Mouse (Mus musculus) lung, postnatal 0 days (tissue): ENCODE results near the gene Olfr159. TPM values are rescaled to one million over a fixed set of nuclear protein-coding genes. Genes with fewer than 3 reads are reported as not detected.
"Not testable (repeated sequence)": the region's sequence is repeated elsewhere in the genome, so short reads cannot be mapped to it uniquely, and the experiment has no call there.

Source experiments
- ATAC-seq: fragments of 200-750 bp; cut with Nextera tagmentation; 2 replicates; pipeline ENCODE4 v1.8.0; 2017; ENCODE audit warnings: moderate library complexity
- DNase-seq: peaks from one replicate; pipeline ENCODE4 v3.0.0-alpha.2; 2016; ENCODE audit warnings: low spot score
- H3K27ac ChIP-seq: fragments of 300-500 bp; sonication (generic); 2 replicates; pipeline ENCODE4 v1.5.1; 2014; ENCODE audit warnings: antibody characterized with exemption, mild to moderate bottlenecking, low read length, mixed read lengths
- H3K27me3 ChIP-seq: fragments of 300-500 bp; sonication (generic); replicated peaks from 2 replicates; pipeline ENCODE4 v1.6.1; 2014; ENCODE audit warnings: low read length, mixed read lengths; ENCODE audit not compliant: insufficient read depth
- H3K36me3 ChIP-seq: fragments of 300-500 bp; sonication (generic); 2 replicates; pipeline ENCODE4 v1.6.1; 2014; ENCODE audit warnings: low read length, mixed read lengths; ENCODE audit not compliant: insufficient read depth
- H3K4me1 ChIP-seq: fragments of 300-500 bp; sonication (generic); 2 replicates; pipeline ENCODE4 v1.6.1; 2014; ENCODE audit warnings: antibody characterized with exemption, low read depth, low read length, mixed read lengths; ENCODE audit not compliant: insufficient read depth
- H3K4me2 ChIP-seq: fragments of 300-500 bp; sonication (generic); replicated peaks from 2 replicates; pipeline ENCODE4 v1.6.1; 2014; ENCODE audit warnings: low read depth, mild to moderate bottlenecking, low read length, moderate library complexity, mixed read lengths
- H3K4me3 ChIP-seq: fragments of 300-500 bp; sonication (generic); 2 replicates; pipeline ENCODE4 v1.5.1; 2014; ENCODE audit warnings: low read depth, low read length
- H3K9ac ChIP-seq: fragments of 300-500 bp; sonication (generic); replicated peaks from 2 replicates; pipeline ENCODE4 v1.6.1; 2014; ENCODE audit warnings: low read depth, mild to moderate bottlenecking
- H3K9me3 ChIP-seq: fragments of 300-500 bp; sonication (generic); 2 replicates; pipeline ENCODE4 v1.6.1; 2016; ENCODE audit warnings: low read length, mixed read lengths
- CTCF ChIP-seq: IDR thresholded peaks from 2 replicates; pipeline ENCODE4 v1.5.1; 2016; ENCODE audit warnings: antibody characterized with exemption, mild to moderate bottlenecking
- EP300 ChIP-seq: IDR thresholded peaks from 2 replicates; pipeline ENCODE4 v1.6.1; 2016; ENCODE audit warnings: antibody characterized with exemption, mild to moderate bottlenecking, control low read depth
- WGBS: fragments of 180-500 bp; shearing (Covaris S2); extraction: QIAGEN DNeasy Blood & Tissue Kit; methylation state at CpG from one replicate; pipeline ENCODE4 v1.1.7; 2014; 5-methylcytosine and 5-hydroxymethylcytosine counted together
- polyA plus RNA-seq: library from polyadenylated mRNA; unstranded; fragments of >200 nt; fragmentation: Nextera tagmentation; extraction: Ambion mirVana; gene quantifications from 2 replicates; pipeline ENCODE4 v1.2.1, GENCODE M21; 2015

Olfr159 gene
- not detected in 2 replicates for polyA plus RNA-seq

- H3K4me2 ChIP-seq, result no peak within 1 kb of the TSS
- ATAC-seq, result no peak
- H3K36me3 ChIP-seq, result no peaks in the 10 kb centered on the region
- no peaks in the 10 kb centered on the region for H3K27me3 ChIP-seq
- H3K4me1 ChIP-seq, result no peaks in the 10 kb centered on the region
- no peaks in the 10 kb centered on the region for H3K9me3 ChIP-seq
- WGBS, result 81% methylated on average over 6 of the region's 6 CpGs
- H3K9ac ChIP-seq, result no peak within 1 kb of the TSS
- H3K27ac ChIP-seq, result no peak within 1 kb of the TSS
- no peak within 1 kb of the TSS for H3K4me3 ChIP-seq
- TF ChIP-seq EP300 (no peak), CTCF (no peak)
- no peak for DNase-seq
Measured at GRCm38 (mm10) chr4:43770909-43771308, at the start of gene Olfr159. Gene Olfr159 (minus strand): TSS chr4:43771009.

GRCm38 (mm10) chr4:43798936-43799335 is 28.1 kb upstream of the Olfr159 start:
- 49% methylated on average over 7 of the region's 7 CpGs for WGBS
- Histone ChIP-seq H3K4me1 (no peaks in the 10 kb centered on the region), H3K4me3 (no peak overlapping the region), H3K9ac (no peak overlapping the region), H3K27ac (no peak overlapping the region), H3K4me2 (no peak overlapping the region), H3K27me3 (no peaks in the 10 kb centered on the region), H3K9me3 (0 out of 2 replicates have a peak, but pooled peaks cover 4% of the 10 kb centered on the region), H3K36me3 (no peaks in the 10 kb centered on the region)
- TF ChIP-seq EP300 (peak; percentile 84), CTCF (no peak)
- DNase-seq (peak; percentile 84), ATAC-seq (peak; percentile 97)

GRCm38 (mm10) chr4:43795844-43796243 is 25.0 kb upstream of the Olfr159 start:
- H3K4me3 ChIP-seq, H3K4me2 ChIP-seq, H3K9me3 ChIP-seq, H3K27me3 ChIP-seq, H3K4me1 ChIP-seq, ATAC-seq, H3K27ac ChIP-seq, H3K36me3 ChIP-seq, DNase-seq, H3K9ac ChIP-seq: not testable (repeated sequence)
- WGBS, result 89% methylated on average over 5 of the region's 5 CpGs

GRCm38 (mm10) chr4:43795296-43795695 is 24.5 kb upstream of the Olfr159 start:
- H3K9ac ChIP-seq, result no peak overlapping the region
- H3K36me3 ChIP-seq, result no peaks in the 10 kb centered on the region
- H3K4me2 ChIP-seq, result no peak overlapping the region
- TF ChIP-seq EP300, result no peak
- TF ChIP-seq CTCF, result no peak
- no peak overlapping the region for H3K4me3 ChIP-seq
- ATAC-seq, result no peak
- WGBS, result 74% methylated on average over 6 of the region's 6 CpGs
- no peak overlapping the region for H3K27ac ChIP-seq
- DNase-seq, result no peak
- H3K9me3 ChIP-seq, result no peaks in the 10 kb centered on the region
- no peaks in the 10 kb centered on the region for H3K4me1 ChIP-seq
- H3K27me3 ChIP-seq, result no peaks in the 10 kb centered on the region

GRCm38 (mm10) chr4:43772304-43772703 is 1.5 kb upstream of the Olfr159 start:
- Histone ChIP-seq H3K9me3 (no peaks in the 10 kb centered on the region), H3K27ac (no peak overlapping the region), H3K4me1 (no peaks in the 10 kb centered on the region), H3K4me2 (no peak overlapping the region), H3K4me3 (no peak overlapping the region), H3K36me3 (no peaks in the 10 kb centered on the region), H3K27me3 (no peaks in the 10 kb centered on the region), H3K9ac (no peak overlapping the region)
- 24% methylated on average over 2 of the region's 2 CpGs for WGBS
- peak; percentile 52 for ATAC-seq
- TF ChIP-seq CTCF (no peak), EP300 (no peak)
- DNase-seq, result peak; percentile 34

- Histone ChIP-seq H3K9ac (no peak overlapping the region), H3K27me3 (no peaks in the 10 kb centered on the region), H3K9me3 (no peaks in the 10 kb centered on the region), H3K27ac (no peak overlapping the region), H3K4me1 (no peaks in the 10 kb centered on the region), H3K36me3 (no peaks in the 10 kb centered on the region), H3K4me2 (no peak overlapping the region), H3K4me3 (no peak overlapping the region)
- TF ChIP-seq CTCF (no peak), EP300 (no peak)
- DNase-seq (peak; percentile 42), ATAC-seq (peak; percentile 25; the same call in 1 of the 2 replicates)
- WGBS, result 39% methylated on average over 6 of the region's 6 CpGs
Measured at GRCm38 (mm10) chr4:43771626-43772025, 817 bp upstream of the Olfr159 start.

GRCm38 (mm10) chr4:43769374-43769773 is 1.4 kb downstream of the Olfr159 start:
- Histone ChIP-seq H3K9me3 (no peaks in the 10 kb centered on the region), H3K4me2 (no peak overlapping the region), H3K36me3 (no peaks in the 10 kb centered on the region), H3K4me3 (no peak overlapping the region), H3K9ac (no peak overlapping the region), H3K27me3 (no peaks in the 10 kb centered on the region), H3K27ac (no peak overlapping the region), H3K4me1 (no peaks in the 10 kb centered on the region)
- ATAC-seq, result no peak
- 89% methylated on average over 2 of the region's 2 CpGs for WGBS
- TF ChIP-seq EP300, result no peak
- TF ChIP-seq CTCF, result no peak
- no peak for DNase-seq
